Mouse (Mus musculus) adrenal gland, postnatal 14 days (tissue): ENCODE measurements at regions not wholly inside any gene's neighbourhood (a gene's known extent, or its start where the extent isn't known, plus 50 kb on each side); places are given as distances from the start of the nearest gene placed in this dataset.

Experiments
- DNase-seq: peaks from one replicate; pipeline ENCODE4 v3.0.0; 2021; ENCODE audit warnings: mixed read lengths

DNA sequence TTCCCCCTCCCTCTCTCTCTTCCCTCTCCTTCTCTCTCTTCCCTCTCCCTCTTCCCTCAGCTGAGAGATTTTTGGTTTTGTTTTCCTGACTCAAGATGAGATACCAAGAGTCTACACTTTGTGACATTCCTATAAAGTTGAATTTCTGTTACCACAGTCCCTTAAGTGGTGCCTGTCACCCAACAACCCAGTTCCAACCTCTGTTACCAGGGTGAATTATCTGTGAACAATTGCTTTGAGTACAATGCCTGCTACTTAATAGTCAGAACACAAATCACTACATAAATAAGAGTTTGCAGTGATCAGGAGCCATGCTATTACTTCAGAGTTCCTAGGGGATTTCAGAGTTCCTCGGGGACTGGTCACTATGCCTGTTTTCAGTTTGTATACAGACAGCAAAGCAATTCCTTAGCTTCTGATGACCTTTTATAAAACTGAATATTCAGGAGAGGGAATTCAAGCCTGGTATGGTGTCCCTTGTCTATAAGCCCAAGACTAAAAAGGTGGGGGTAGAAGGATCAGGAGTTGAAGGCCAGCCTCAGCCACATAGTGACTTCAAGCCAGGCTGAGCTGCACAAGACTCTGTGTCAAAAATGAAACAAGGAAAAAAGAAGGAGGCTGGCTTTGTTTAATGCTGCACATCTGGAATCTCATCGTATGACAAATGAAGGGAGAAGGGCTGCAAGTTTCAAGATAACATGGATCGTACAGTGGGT, 99.2 kb upstream of the F13a1 start:
- DNase-seq, result peak; percentile 7

DNA sequence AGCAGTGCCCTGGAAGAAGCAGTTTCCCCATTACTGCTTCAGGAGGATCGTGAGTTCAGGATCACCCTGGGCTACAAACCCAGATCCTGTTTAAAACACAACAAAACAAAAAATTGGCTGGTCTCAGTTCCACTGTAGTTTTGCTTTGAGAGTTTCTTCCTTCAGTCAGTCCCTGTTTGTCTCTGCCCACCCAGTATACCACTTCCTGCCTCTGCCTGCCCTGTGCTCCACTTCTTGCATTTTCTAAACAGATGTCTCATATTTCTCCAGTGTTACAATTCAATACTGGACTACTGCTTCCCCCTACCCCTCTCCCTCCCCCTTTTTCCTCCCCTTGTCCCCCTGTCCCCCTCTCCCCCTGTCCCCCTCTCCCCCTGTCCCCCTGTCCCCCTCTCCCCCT, 98.6 kb upstream of the F13a1 start:
- no peak for DNase-seq

DNA sequence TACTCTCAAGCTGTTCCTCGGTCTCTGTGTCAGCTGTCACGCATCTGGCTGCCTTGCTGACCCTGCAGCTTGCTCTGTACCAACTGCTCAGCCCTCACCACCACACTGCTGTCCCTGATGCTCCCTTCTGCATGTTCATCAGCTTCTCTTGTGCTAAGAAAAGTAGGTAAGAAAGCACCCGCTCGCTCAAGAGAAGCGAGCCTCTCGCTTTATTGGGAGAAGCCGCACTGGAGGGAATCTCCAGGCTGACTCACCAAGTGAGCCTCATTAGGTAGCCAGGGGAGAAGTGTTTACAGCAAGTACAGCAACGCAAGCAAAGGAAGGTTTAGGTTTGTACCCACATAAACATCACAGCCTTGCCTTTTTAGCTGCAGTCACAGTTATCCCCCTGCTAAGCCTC, 97.7 kb upstream of the F13a1 start:
- DNase-seq, result no peak

DNA sequence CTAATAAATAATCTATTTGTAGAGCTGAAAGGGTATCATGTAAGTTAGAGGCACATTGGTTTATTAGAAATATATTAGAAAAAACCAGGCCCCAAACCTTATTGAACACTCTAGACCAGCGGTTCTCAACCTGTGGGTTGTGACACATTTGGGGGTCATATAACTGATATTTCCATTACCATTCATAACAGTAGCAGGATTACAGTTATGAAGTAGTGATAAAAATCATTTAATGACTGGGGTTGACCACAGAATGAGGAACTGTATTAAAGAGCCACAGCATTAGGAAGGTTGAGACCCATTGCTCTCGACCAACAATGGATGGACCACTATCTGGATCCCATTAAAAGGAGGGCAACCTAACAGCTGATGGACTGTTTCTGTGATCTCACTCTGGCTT, 92.8 kb upstream of the F13a1 start:
- no peak for DNase-seq

DNA sequence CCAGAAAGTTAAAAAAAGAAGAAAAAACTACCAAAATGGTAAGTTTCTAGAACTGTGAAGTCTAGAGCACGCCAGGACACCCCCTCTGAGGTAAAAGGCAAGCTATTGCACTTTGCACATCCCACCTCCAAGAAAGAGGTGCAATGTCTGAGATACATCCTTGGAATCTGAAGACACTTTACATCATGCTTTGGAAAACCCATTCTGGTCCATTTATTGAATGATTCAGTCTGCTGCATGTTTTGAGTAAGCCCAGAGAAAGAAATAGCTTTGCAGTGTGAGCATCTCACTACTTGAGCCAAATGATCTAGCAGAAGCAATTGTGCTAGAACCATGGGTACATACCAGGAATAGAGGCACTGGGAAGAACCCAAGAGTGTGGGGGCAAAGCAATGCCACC, 85.1 kb upstream of the F13a1 start:
- DNase-seq, result no peak

DNA sequence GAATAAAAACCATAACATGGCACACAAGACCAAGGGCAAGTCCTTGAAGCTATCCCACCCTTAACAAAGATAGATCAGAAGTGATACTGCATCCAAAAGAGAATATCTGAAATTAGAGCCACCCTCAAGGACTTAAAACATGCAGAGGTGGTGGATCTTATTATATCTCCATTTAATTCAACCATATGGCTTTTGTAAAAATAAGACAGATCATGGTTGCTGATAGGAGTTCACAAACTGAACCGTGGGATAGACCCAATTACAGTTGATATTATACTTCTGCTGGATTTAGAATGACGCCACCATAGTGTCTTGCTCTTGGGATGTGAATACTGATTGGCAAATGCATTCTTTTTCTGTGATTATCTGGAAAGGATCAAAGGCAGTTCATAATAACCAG, 84.5 kb upstream of the F13a1 start:
- DNase-seq, result no peak

DNA sequence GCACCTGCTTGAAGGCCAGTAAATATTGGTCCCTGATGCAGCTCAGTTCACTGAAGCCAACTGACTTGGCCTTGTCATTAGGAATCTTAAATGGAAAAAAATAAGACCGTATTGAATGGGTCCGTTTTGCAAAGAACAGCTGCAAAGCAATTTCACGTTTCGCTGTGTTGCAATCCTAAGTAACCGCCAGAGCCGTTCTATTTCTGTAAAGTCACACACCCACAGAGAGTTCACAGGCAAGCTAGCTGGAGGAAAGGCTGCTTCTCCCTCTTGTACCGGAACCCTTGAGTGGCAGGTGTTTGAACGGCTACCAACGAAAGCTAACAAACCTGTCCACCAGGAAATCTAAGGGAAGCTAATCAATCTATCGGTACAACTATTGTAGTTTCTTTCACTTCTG, 80.6 kb upstream of the F13a1 start:
- DNase-seq, result no peak

DNA sequence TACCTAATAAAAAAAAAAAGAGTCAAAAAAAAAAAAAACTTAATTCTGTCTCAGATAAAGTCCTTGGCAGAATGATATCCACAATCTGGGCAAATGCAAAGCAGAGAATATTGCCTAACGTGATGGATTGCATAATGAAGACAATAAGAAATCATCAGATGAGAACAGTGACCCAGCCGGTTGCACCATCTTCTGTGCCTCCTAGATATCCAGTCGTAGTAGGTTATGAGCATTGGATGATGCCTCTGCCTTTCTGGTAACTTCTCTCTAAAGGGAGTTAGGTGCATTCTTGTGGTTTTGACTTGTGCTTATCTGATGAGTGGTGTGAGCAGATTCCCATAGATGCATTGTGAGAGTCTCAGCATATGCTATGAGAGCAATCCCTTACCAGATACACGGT, 71.6 kb upstream of the F13a1 start:
- peak; percentile 7 for DNase-seq

DNA sequence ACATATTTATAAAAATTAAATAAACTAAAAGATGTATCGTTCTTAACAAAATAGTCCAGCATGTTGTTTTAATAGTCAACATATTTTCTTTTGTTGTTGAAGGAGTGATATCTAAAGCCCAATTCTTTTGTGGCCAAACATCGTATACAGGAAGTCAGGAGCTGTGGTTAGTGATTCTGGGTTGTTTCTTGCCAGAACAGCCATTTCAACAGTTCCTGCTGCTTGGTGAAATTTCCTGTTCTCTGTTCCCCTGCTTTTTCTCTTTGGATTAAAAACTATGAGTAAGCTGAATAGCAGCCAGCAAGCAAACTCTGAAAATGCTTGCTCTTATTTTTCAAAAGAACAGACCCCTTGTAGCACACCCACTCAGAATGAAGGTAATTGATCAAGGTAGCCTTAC, 70.2 kb upstream of the F13a1 start:
- DNase-seq, result no peak

DNA sequence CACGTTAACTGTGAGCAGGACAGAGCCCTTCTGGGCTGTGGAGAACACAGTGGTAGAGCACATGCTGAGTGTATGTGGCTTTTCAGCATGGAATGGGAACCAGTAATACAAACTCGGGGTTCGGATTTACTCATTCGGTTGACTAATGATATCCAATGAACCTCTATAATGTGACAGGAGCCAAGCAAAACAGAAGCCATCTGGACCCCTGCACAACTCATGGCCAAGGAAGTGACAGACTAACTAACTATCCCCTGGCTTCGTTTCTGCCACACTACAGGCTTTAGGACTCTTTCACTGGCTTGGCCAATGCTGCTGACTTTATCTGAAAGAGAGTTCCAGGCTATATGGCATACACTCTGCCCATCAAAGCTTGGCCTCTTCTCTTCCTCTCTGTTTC, 64.3 kb upstream of the F13a1 start:
- DNase-seq, result no peak

DNA sequence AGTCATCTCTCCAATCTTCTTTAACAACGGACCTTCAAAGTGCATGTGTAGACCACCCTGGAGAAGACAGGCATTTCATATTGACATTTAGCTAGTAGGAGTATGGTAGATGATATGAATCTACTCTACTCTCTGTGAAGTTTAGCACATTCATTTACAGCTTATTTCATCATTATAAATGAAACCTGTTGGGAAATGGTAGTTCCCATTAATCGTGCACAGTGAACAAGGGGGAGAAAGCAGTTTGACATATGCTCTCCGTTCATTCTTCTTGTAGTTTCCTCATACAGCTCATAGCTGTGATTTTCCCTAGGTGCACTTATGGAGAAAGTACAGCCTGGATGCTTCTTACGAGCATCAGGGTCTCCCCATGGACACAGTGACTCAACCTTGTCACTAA, 61.7 kb upstream of the F13a1 start:
- no peak for DNase-seq

DNA sequence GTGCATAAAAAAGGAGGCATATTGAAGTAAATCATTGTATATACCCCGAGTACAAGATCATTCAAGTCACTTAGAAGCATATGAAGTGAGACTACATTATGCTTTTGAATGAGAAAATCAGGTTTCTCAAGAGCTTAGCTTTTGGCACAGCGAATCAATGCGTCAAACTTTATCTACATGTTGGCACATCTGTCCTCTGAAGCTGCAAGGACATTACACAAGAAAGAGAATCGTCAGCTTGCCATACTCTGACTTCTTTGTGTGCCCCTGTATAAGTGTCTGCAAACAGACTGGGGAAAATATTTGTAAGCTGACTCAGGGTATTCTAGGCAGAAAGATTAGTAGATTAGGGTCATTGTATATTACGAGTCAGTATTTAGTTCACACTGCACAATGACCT, 57.7 kb upstream of the F13a1 start:
- peak; percentile 8 for DNase-seq

DNA sequence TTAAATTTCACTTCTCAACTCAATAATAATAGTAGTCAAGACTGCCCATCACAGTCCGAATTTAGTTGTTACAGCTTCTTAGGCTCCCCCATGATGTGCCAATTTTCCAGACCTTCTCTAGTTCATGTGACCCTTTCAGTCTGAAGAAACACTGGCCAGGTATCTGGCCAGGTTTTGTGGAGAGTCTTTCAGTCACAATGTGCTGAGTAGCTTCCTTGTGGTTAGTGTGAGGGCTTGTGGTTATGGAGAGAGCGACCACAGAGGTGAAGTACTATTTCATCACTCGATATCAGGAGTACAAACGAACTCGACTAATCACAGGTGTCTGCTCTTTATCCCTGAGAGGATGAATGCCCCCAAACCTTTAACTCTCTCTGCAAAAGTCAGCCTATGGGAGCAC, 56.0 kb upstream of the F13a1 start:
- no peak for DNase-seq

DNA sequence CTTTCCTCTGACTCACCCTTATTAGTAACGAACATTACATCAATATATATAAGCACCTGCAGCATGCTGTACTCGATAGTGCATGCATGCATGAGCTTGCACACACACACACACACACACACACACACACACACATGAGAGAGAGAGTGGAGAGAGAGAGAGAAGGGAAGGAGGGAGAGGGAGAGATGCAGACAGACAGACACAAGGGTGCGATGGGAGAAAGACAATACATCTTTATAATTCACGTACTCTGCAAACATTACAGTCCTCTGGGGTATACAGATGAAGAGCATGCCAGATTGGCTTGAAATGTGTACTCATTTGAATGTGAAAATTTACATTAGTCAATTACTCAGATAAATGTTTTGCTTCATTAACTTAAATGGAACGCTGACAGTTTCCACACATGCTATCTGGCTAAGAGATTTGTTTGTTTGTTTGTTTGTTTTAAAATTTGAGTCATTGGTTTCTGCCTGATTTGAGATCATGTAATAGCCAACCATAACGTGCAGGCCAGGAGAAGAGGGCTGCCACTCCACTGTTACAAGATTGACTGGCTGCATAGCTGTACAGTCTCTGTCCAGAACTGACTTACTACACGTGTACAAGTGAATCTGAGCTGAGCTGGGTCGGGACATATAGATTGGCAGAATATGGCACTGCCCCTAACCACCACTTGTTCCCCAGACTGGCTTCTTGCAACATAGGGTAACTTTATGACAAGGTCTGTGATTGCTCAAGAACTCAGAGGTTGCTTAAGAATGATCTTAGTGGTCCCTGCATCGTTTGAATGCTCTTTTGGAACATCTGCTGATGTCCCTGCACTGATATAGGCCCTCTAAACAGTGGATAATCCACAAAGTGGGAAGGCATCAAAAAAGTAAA, 54.6 kb upstream of the F13a1 start:
- DNase-seq, result no peak

DNA sequence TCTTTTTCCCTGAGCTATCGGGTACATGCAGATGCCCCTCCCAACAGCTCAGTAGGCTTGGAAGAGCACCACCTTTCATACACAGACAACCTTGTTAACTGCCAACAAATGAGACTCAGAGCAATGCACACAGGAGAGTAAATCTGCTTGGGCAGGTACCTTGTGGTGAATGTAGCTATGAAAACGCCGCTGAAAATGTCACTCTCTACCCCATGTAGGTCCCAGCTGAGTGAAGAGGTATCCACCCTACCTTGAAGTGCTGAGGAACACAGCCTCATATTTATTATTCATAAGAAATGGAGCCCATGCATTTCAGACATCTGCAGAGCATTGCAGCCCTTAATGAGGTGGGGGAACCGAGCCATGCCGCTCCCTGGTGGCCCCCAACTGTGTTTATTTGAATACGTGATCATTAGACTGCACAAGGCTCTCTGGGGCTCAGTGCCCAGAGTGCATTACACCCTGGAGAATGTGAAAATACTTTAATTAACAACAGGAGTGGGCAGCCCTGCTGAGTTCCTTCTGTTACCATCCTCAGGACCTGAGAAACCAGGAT, 53.8 kb upstream of the F13a1 start:
- no peak for DNase-seq

DNA sequence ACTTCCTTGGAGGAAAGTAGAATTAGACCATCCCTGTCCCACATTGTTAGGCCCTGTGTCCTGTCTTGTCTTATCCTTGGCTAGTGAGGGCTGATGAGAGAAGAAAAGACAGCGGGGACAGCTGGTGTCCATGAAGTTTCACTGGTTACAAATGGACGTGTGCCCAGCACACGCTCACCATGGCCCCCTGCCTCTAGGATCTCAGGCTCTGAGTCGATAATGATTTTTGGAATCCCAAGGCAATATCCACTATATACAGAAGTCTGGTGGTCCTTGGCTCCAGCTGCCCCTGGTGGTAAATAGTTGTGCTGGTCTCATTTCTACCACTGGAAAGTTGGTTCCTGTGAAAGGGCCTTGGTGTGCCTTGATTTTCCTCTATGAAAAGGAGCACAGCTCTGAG, 51.7 kb upstream of the F13a1 start:
- no peak for DNase-seq
